Mouse (Mus musculus) A20 (cell line): Measurements from ENCODE around the gene Lix1.
"Not testable (repeated sequence)": the region's sequence is repeated elsewhere in the genome, so short reads cannot be mapped to it uniquely, and the experiment has no call there.

Experiments used
- DNase-seq: peaks from one replicate; pipeline ENCODE4 v3.0.0-alpha.2; 2011; ENCODE audit warnings: low read depth, low spot score

Gene Lix1

DNA sequence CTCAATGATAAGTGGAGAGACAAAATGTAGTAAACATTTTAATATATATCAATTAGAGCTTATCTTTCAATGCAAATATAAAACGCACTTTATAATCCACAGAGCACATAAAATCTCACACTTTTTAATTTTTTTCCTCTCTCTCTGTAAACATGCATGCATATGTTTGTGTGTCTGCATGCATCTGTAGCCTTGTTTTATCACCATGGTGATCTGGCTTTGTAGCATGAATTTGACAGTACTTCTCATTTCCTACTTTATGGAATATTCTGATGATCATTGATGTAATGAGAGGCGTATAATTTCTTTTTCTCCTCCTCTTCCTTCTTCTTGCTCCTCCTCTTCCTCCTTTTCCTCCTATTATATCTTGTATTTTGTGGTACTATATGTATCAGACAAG lies 9.7 kb downstream of the Lix1 start:
- no peak for DNase-seq

DNA sequence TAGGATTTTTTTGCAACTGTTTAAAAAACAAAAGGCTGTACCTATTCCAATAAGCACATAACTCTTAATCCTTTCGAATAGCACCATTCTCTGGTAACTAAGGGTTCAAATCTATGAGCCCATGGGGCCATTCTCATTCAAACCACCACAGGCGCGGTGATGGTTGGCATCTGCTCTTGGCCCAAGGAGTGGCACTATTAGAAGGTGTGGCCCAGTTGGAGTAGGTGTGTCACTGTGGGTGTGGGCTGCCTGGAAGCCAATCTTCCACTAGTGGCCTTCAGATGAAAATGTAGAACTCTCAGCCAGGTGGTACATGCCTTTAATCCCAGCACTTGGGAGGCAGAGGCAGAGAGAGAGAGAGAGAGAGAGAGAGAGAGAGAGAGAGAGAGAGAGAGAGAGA lies 11.7 kb downstream of the Lix1 start:
- no peak for DNase-seq

DNA sequence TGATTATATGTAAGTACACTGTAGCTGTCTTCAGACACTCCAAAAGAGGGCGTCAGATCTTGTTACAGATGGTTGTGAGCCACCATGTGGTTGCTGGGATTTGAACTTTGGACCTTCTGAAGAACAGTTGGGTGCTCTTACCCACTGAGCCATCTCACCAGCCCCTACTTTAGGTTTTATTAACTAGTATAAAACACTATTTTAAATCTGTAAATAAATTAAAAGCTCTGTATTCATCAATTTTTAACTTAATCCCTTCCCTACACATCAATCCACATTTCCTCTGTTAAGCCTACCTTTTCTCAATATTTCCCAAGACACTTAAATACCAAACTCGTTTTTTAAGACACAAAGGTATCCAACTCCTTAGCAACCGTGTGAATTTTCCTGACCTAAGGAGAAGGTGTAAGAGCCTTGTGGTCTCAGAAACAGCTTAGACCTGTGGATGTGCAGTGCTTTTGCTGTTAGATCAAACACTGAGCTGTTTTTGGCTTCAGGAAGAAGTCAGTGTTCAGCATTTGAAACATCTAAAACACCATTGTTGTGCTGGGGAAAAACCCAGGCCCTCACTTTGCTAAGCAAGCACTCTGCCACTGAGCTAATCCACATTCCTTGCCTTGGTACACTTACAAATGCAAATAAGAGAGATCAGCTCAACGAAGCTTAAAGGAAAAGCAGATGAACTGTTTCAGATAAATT lies 22.3 kb downstream of the Lix1 start:
- no peak for DNase-seq

DNA sequence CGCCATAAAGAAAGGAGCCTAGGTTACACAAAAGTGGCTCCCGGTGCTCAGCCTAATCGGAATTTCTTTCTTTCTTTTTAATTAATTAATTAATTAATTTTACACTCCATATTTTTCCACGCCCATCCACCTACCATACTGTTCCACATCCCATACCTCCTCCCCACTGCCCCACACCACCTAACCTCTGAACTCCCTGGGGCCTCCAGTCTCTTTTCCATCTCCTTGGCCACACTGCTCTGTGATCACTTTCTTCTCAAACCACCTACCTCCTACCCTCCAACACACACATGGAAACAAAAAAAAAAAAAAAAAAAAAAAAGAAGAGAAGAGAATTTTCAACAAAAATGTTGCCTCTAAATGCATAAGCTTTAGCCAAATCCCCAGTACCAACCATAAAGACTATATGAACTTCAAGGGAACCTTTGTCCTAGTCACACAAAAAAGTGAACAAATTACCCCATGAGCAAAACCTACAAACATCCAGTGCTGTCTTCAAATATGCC lies 22.9 kb downstream of the Lix1 start:
- no peak for DNase-seq

DNA sequence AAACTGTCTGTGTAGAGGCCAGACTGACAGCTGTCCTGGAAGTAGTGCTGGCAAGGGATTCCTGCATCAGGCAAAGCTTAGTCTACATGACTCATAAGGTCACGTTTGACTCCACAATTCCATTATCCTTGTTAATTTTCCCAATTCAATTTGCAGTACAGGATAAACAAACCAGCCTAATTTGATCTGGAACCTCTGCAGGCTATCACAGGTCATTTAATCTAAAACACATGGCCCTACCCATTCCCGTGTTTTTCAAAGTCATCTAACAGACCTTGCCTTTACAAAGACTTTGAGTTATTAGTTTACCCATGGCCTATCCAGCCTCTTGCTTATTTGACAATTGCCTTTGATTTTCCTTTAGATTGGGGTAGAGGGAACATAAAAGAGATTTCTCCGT lies 23.4 kb downstream of the Lix1 start:
- no peak for DNase-seq

DNA sequence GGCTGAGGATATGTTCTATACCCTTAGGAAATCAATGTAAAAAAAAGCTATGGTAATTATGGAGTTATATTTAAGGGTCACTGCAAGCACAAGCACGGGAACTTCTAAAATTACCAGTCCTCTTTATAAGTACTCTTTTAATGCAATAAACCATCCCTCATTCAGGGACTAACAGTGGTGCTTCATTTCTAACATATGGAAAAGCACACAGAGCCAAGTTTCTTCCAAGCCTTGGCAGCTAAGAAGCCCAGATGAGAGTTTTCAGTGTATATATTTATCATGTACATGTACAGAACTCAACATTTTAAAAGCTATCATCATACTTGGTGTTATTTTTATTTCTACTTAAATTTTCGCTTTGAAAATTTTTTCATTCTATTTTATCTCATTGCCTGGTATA lies 26.4 kb downstream of the Lix1 start:
- DNase-seq = no peak

DNA sequence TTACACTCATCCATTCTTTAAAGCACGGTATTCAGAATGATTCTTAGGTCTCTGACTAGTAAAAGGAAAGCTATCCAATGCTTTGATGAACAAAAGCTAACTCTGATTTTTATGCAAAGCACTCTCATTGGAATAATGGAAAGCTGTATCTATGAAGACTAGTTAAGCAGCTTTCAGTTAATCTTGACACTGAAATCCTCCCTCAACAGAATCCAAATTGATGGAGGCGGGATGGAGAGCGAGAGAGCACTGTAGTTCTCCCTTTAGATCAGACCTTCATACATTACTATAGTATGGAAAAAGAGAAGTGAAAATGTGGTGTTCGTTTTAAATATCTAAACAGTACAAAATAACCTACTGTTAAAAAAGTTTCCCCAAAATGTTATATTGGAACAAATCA lies 31.2 kb downstream of the Lix1 start:
- DNase-seq = no peak

DNA sequence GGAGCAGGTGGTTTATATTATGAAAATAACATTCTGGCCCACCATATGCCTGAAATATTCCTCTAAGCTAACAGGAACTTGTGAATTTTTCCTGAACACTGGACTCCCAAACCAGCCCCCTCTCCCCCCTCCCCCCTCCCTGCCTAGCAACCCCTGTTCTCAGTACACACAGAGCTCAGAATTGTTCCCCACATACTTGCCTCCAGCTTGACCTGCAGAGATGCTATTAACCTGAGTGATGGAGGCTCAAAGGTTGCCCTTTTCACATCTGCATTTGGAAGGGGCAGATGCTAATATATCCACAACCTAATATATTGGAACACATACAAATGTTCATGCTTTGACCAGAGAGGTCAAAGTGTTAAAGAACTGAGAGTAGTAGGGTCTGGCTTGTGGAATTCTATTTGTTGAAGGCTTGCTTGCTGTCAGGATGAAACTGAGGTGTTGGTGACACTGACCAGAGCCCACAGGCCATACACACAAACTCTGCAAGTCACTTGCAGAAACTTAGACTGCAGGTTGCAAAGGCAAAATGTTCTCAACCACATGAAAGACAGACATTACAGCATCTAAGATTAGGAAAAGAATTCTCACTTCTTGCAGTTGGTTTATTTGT lies 36.2 kb downstream of the Lix1 start:
- no peak for DNase-seq

DNA sequence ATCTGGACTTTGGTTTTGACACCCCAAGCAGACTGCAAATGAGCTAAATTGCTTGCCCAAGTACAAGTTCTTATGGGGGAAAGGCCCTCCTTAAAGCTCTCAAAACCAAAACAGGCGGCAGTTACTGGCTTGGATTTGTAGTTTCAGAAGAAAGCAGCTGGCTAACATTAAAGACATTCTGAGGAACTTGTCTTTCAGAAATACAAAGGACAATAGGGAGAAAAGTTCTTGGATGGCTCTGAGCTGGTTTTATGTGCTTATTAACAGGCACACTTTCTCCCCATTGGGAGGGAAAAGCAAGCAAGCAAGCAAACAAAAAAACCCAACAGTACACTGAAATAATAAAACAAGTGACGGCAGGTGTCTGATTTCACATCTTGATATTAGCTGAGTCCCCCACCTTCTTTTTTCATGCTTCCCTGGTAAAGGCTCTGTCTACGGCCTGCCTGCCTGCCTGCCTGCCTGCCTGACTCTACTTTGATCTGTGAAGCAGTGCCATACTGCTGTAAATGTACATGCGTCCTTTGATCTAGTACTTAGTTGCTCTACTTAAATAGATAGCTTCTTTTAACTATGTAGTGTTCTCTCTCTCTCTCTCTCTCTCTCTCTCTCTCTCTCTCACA lies 39.5 kb downstream of the Lix1 start:
- no peak for DNase-seq

DNA sequence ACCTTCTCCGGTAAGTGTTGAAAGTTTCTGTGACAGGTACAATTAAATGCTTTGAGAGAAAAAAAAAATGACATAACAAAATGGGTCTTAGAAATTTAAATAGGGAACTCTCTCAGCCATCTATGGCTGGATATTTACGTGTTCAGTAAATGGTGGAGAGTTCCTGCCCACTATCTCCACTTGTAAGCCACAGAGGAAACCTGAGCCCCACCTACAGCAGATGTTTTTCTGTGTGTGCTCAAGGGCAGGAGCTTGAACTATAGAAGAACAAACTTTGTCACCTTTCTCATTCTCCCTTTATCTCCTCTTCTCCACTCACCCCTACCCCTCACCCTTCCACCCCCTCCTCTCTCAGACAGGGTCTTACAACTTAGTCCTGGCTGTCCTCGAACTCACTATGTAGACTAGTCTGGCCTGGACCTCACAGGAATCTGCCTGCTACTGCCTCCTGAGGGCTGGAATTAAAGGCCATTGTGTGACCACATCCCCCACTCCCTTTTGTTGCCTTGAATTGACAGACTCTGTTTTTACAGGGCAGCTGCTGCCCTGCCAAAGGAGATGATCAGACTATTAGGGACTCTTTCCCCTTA lies 41.9 kb downstream of the Lix1 start:
- DNase-seq = no peak

DNA sequence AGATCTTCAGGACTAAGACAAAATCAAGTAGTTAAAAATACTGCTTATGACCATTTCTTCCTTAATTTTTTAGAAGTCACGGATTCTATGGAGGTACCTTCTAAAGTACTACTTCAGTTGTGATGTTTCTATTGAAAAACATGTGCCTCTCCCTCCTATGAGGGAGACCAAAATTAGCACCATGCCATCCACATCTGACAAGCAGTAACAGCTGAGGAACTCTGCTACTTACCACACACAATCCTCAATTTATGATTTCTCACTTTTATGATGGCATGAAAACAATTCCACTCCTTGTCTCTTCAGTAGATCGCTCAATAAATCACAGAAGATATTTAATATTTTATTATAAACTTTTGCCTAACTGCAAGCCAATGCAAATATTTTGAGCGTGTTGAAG lies 44.2 kb downstream of the Lix1 start:
- DNase-seq = no peak

DNA sequence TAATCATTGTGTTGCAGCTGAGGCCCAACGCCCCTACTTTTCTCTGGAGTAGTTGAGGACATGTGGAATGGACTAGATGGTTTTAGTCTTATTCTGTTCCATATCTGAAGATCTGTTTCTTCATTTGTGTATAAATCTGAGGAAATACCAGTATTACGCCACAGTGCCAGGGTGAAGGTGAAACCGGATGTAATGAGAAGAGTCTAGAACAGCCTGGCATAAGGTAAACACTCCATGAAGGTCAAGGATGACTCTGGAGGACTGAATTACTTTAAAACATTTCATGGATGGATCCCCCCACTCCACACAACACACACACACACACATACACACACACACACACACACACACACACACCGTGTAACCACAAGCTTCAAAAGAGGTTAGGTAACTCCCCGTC lies 45.3 kb downstream of the Lix1 start:
- DNase-seq = no peak

DNA sequence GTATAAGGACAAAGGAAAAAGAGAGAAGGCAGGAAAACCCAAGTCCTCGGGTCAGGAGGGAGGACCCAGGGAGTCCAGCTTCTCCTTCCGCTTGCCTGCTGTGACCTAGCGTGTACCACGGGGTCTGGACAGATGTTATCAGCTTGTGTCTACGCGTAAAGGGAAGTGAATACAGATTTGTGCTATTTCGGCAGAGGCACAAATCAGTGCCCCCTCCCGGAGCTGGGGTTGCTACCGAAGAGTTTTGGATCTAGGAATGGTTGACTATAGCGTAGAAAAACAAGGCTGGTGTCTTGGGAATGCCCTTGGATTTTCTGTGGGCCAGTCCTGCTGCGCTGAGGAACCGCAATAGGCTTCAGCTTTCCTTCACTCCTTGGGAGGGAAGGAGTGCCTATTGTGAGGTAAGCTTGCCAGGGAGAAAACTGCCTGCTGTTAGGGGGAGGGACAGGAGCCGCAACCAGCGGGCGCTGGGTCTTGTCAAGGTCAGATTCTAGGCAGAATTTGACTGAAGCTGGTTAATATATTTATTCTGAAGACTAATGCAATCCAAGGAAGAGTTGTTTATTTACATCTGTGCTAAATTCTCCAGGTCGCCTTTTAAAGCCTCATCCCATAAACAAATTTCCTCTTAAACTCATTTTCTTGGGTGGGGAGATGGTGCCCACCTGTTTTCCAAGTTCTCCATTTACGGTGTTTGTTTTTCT lies 46.4 kb downstream of the Lix1 start:
- DNase-seq = peak; percentile 75

DNA sequence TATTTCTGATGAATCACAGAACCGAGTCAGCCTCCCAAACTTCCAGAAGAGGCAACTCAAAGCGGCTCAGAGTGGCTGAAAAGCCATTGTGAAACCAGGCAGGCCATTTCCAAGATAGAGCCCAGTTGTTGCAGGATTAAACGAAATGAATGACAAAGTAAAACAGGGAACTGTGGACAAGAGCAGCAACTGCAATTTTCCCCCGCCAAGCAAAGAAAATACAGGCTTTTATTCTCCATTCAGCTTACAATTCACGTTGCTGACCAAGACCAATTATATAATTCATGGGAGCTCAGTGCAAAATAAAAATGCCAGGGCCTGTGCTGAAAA lies 46.9 kb downstream of the Lix1 start:
- DNase-seq = no peak

DNA sequence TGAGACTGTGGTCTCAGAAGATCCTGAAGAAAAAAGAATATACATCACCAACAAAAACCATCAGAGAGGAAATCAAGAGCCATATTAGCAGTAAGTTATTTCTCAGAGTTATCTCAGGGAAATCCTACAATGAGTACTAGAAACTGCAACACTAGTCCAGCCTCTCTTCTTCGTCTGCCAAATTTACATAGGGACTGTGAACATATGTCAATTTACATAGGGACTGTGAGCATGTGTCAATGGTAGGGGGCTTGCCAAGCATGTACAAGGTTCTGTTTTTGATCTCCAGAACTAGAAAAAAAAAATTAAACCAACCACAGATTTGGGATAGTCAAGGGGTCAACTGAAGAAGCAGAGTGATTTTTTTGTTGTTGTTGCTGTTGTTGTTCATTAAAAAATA lies 48.6 kb downstream of the Lix1 start:
- DNase-seq = no peak

DNA sequence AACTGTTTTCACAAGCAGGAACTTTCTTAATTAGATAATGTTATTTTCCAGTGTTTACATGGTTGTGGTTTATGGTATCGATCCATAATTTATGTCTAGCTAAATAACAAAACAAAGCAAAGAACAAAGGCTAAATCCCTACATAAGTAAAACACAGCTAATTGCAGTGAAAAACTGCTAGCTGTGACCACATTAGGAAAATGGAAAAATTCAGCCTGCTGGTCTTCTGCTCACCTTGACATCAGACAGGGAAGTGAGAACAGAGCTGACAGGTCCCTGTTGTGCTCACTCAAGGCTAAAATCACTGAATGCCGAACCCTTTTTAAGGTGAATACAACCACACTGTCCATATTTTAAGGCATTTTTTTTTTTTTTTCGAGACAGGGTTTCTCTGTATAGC lies 50.1 kb downstream of the Lix1 start:
- DNase-seq = peak; percentile 76

DNA sequence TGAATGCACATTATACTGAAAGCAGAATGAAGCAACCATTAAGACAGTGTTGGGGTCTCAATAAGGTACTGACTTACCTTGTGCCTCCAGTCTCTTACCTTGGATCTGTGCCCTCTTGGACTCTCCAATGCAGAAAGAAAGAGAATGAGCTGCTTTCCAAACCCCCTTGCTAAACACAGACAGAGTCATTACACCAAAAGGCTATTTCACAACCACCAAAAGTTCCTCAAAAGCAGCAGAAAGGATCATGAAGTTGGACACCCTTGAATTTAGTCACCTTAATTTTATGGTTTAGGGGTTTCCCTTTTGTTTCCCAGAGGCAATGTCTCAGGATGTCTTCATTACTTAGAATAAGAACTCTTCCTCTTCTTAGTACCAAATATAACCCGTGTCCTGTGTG lies 52.1 kb downstream of the Lix1 start:
- no peak for DNase-seq

DNA sequence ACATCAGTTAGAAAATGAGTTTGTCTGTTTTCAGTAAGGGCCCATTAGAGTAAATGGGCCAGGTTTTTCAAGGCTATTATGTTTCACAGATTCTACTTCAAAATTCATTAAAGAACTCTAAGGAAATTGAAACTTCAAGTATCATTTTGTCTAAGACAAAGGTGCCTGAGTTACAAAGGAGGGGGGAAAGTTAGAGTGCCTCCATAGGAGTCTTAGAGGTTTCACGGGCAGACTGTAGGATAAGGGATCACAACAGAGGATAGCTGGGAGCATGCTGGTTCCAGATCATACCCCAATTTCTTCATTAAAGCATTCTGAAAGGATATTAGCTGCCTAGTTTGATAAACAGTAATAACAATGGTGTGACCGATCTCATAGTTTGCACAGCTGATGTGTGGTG lies 83.3 kb downstream of the Lix1 start:
- DNase-seq = no peak

DNA sequence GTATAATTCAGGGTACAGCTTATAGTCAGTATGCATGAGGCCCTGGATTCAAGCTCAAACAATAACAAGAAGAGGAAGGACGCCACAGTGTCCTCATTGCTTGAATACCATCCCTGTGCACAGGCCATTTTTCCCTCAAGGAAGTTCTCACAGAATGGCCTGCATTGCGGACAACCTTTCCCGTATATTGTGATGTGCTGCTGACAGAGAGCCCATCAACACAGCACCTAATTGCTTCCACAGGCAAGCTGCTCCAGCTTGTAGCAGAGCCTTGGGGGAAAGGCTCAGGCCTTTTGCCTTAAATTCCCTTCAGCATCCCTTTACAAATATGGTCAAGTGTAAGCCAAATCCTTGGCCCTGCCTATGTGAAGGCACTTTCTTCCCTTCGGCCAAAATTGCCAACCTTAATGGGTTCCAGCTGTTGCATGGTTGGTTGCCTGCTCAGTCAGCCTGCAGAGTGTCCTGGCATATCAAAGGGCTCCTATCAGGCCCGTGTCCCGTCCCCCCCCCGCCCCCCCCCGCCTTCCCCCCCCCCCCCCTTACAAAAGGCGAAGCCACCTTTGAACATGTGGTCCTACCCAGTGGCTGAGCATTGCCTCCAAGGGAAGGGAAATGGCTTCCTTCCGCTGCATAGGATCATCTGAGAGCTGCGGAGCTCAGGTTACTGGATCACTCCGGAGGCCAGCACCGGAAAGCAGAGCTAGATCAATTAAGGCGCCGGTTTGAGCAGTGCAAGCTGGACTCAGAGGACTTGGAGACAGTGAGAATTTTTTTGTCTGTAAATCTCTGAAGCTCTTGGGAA lies 88.5 kb downstream of the Lix1 start:
- no peak for DNase-seq

DNA sequence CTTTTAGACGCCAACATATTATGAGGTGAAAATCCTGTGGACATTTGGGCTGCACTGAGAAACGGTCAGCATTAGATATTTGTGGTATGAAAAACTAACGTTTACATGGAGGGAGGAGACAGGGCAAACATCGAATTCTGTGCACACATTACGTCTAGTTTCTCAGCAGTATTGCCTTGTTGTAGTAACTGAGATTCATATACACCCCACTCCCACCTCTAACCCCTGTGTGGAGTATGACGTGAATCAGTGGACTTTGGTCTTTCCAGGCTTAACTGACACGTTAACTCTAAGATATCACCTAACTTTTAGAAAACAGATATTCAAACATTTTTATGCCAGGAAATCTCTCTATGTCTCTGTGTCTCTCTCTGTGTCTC lies 89.1 kb downstream of the Lix1 start:
- DNase-seq = no peak

DNA sequence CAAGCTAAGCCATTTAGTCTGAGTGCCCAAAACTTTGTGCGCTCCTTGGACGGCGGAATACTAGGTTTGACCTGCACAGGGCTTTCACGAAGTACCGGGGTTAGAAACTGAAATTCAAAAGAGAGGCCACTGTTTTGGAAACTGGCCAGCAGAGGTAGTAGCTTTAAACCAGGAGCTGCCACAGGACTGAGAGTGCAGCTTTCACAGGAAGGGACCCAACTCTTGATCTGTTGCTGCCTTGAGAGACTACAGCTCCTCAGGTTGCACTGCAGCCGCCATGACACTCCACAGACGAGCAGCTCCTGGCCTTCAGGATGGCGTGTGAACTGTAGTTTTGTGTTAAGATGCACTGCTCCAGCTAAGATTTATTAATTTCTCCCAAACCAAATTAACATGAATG lies 89.6 kb downstream of the Lix1 start:
- no peak for DNase-seq

DNA sequence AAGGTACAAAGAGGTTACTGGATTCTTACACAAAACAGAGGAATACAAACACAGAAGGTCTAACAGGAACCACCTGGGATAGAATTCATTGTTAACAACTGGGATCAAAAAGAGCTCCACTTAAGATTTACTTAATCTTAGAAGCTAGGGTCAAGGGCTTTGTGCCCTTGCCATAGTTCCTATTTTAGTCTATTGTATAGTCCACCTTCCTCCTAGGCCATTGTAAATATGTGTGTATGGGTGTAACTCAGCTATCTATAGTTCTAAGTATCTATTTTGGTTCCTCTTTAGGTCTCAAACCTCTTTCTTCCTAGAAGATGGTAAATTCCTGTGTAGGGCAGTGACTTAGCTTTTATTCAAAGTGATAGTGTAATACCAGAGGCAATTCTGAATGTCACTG lies 93.8 kb downstream of the Lix1 start:
- DNase-seq = not testable (repeated sequence)
